Mouse (Mus musculus): ENCODE results near the gene Gm11239.
"Not testable (repeated sequence)": the region's sequence is repeated elsewhere in the genome, so short reads cannot be mapped to it uniquely, and the experiment has no call there.

Gene Gm11239

DNA sequence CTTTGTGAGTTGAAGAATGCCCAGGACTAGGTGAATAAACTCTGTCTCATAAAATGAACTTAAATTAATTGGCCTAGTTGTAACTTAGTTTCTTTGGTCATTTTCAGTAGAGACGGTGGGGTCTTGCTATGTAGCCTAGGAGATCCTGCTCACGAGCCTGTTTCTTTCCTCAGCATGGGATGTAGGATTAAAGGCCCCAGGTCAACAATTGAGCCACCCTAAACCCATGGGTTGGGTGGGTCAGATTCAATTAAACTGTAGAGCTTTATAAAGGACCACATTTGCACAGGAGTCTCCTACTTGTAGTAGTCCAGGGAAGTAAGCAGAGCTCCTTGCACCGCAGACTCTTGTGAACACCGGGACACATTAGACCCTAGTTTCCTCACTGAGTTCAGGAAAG, at the start of gene Gm11239:
Gm11239 (plus strand) TSS at position 301 of the 400 bp plus-strand sequence.
- not testable (repeated sequence) for DNase-seq

DNA sequence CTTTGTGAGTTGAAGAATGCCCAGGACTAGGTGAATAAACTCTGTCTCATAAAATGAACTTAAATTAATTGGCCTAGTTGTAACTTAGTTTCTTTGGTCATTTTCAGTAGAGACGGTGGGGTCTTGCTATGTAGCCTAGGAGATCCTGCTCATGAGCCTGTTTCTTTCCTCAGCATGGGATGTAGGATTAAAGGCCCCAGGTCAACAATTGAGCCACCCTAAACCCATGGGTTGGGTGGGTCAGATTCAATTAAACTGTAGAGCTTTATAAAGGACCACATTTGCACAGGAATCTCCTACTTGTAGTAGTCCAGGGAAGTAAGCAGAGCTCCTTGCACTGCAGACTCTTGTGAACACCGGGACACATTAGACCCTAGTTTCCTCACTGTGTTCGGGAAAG, 45.5 kb upstream of the Gm11239 start, which contains the start of gene Gm11237:
Gm11237 (plus strand) TSS at position 301 of the 400 bp plus-strand sequence.
- not testable (repeated sequence) for DNase-seq

GRCm38 (mm10) chr4:73637821-73638220, 30.3 kb upstream of the Gm11239 start, which contains the start of gene Gm11236:
Gene Gm11236, plus strand, starts transcription at chr4:73638121.
- DNase-seq, result not testable (repeated sequence)

DNA sequence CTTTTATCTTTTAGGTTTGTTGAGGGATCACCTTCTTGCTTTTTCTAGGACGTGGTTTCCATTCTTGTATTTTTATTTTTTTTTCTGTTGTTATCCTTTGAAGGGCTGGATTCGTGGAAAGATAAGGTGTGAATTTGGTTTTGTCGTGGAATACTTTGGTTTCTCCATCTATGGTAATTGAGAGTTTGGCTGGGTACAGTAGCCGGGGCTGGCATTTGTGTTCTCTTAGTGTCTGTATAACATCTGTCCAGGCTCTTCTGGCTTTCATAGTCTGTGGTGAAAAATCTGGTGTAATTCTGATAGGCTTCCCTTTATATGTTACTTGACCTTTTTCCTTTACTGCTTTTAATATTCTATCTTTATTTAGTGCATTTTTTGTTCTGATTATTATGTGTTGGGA, 6.3 kb upstream of the Gm11239 start:
- DNase-seq, result not testable (repeated sequence)

DNA sequence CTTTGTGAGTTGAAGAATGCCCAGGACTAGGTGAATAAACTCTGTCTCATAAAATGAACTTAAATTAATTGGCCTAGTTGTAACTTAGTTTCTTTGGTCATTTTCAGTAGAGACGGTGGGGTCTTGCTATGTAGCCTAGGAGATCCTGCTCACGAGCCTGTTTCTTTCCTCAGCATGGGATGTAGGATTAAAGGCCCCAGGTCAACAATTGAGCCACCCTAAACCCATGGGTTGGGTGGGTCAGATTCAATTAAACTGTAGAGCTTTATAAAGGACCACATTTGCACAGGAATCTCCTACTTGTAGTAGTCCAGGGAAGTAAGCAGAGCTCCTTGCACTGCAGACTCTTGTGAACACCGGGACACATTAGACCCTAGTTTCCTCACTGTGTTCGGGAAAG, 15.1 kb downstream of the Gm11239 start, which contains the start of gene Gm428:
Gm428 (plus strand) TSS at position 301 of the 400 bp plus-strand sequence.
- not testable (repeated sequence) for DNase-seq

DNA sequence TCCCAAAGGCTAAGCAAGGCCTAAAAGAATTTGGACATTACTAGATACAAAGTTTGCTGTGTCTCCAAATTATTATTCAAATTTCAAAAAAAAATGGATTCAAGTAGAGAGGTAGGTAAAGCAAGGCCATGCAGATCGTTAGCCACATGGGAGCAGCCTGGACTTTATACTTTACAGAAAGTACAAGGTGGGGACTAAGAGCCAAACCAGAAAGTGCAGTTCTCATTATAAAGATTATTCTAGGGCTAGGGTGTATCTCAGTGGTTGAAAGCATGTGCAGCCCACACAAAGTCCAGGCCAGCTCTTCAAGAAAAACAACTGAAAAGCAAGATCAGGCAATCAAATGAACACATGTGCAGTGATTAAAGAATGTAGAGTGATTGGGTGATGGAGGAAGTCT, 50.6 kb downstream of the Gm11239 start:
- no peak for DNase-seq

GRCm38 (mm10) chr4:73719819-73720218, 51.7 kb downstream of the Gm11239 start:
- no peak for DNase-seq

Data from cerebellum, adult 11-12 months (tissue).